Mouse (Mus musculus): ENCODE measurements around the gene Spast. TPM values are rescaled to one million over a fixed set of nuclear protein-coding genes. Genes with fewer than 3 reads are reported as not detected.
"Not testable (repeated sequence)": the region's sequence is repeated elsewhere in the genome, so short reads cannot be mapped to it uniquely, and the experiment has no call there.

The Spast gene
- total RNA-seq, 2 experiments from 2014 or later, result 53.4 to 55.1 TPM

DNA sequence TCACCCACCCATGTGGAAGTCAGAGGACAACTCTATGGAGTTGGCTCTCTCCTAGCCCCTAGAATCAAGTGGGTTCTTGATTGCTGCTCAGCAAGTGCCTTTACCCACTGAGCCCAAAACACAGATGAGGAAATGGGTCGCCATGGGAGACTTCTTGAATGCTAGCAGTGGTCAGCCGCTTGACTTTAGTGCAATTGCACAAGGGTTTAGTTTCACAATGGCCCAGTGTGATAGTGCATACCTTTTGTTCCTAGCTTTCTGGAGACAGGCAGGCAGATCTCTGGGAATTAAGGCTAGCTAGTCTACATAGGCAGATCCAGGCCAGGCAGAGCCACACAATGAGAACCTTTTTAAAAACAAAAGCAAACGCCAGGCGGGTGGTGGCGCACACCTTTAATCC, 38.7 kb upstream of the Spast start:
- intact Hi-C loops (cut with DNase I), result no loop called here
- no peak for DNase-seq (ENCODE audit: extremely low spot score in 1 of 2, low spot score in 2 of 2)
- no peak for TF ChIP-seq CTCF (IDR thresholded peaks at IDR 0.05)
- H3K27ac ChIP-seq, result no peak overlapping the region
- no peak overlapping the region for H3K4me3 ChIP-seq

DNA sequence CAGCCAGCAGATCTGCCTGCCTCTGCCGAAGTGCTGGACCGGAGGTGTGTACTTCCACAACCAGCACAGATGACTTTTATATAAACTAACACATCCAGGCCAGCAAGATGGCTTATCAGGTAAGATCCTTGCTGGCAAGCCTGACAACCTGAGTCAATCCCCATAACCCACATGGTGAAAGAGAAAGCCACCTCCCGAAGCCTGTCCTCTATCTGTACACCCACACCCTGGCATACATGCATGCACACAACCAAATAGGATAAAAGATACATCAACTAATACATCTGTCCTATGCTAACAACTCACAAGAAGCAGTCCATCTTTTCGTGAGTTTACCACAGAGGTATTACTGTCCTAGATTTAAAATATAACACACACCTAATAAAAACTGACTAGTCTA, 34.7 kb upstream of the Spast start:
- intact Hi-C loops (cut with DNase I), result no loop called here
- no peak for DNase-seq (ENCODE audit: extremely low spot score in 1 of 2, low spot score in 2 of 2)
- TF ChIP-seq CTCF (IDR thresholded peaks at IDR 0.05), result no peak
- Histone ChIP-seq H3K4me3 (no peak overlapping the region), H3K27ac (no peak overlapping the region)

DNA sequence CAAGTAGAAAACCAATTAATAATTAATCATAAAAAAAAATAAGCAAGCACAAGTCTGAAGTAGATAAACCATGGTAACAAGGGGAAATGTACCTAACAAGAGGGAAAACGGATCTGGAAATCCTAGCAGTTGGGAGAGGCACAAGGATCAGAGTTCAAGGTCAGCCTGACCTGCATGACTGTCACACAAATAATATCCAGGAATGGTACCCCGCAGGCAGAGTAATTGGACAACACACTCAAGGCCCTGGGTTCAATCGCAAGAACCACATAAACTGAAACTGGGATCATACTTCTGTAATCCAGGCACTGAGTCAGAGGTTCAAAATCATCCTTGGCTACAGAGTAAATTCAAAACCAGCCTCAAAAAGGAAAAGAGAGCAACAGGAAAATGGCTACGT, 33.2 kb upstream of the Spast start:
- no peak for TF ChIP-seq CTCF (IDR thresholded peaks at IDR 0.05)
- intact Hi-C loops (cut with DNase I), result no loop called here
- no peak overlapping the region for H3K4me3 ChIP-seq
- H3K27ac ChIP-seq, result no peak overlapping the region
- no peak for DNase-seq (ENCODE audit: extremely low spot score in 1 of 2, low spot score in 2 of 2)

DNA sequence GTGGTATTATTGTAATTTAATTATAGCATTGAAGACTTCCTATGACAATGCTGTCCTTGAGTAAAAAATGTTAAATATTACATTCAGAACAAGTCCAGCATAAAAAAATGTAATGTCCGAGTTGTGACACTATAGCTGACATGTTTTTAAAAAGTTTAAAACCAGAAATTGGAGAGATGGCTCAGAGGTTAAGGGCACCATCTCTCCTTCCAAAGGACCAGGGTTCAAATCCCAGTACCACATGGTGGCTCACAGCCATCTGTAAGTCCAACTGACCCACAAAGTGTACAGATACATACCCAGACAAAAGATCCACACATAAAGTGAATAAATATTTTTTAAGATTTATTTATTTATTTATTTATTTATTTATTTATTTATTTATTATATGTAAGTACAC, 32.8 kb upstream of the Spast start:
- intact Hi-C loops (cut with DNase I), result no loop called here
- Histone ChIP-seq H3K4me3 (no peak overlapping the region), H3K27ac (no peak overlapping the region)
- no peak for TF ChIP-seq CTCF (IDR thresholded peaks at IDR 0.05)
- DNase-seq (ENCODE audit: extremely low spot score in 1 of 2, low spot score in 2 of 2), result no peak

DNA sequence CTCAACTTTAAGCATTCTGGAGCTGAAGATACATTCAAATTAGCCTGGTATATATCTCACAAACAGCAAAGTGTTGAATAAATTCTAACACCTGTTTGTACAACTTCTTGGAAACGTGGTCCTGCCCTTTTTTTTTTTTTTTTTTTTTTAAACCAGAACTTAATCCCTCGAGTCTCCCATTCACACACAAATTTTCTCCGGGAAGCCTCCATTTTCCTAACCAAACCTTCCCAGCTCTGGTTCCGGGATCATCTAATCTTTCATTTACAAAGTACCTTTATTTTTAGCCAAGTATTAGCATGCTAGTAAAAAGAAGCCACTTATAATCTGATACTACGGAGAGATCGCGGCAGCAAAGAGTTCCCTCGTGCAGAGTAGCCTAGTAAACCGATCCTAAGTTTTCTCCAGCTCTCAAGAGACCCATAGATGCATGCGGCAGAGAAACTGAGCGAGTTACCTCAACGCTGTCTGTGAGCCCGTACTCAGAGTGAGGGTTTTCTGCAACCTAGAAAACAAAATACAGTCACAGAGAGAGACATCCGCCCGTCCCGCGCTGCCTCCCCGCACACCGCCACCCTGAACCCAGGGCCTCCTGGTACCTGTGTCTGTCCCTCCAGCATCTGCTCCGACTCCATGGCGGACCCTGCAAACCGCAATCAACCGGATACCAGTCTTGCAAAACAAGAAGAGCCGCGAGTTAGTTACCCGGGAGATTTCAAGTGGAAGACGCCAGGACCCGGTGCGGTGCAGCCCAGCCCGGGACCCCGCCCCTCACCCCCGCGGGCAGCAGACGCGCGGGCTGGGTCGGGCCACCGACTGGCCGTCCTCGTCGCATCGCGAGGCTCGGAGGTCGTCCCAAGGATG, 23.1 kb upstream of the Spast start:
- peak overlapping the region; percentile 97 for H3K27ac ChIP-seq
- TF ChIP-seq CTCF (IDR thresholded peaks at IDR 0.05), result no peak
- H3K4me3 ChIP-seq, result peak overlapping the region; percentile 86
- intact Hi-C loops (cut with DNase I), result loop anchor here (1.0 kb wide), 2 partner anchors 20 to 23 kb away; partner anchors contain the start of genes Memo1 and Spast
- DNase-seq (ENCODE audit: extremely low spot score in 1 of 2, low spot score in 2 of 2), result peak in 1 of 2 experiments; percentile 16

DNA sequence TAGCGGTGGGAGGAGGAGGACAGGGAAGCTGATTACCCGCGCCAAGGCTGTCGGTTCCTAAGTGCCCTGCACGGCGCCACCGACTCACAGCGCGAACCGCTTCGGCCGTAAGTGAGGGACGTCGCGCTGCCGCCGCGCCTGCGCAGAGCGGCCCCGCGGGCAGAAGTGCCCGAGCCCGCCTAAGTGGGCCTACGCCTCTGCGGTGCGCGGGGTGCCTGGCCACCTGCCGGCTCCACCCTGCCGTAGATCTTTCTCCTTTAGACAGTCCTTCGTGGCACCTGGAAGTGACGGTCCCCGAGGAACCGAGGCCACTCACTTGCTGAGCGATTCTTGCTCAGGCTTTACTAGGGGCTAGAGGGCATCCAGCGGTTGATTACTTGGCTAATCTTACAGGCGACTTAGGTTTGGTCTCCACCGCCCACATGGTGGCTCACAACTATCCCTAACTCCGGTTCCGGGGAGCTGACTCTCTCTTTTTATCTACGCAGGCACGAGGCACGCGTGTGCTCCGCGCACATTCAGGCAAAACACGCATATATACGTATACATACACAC, 22.4 kb upstream of the Spast start:
- TF ChIP-seq CTCF (IDR thresholded peaks at IDR 0.05), result no peak; the same call in none of the 2 replicates
- Histone ChIP-seq H3K4me3 (peak overlapping the region; percentile 86), H3K27ac (peak overlapping the region; percentile 97)
- DNase-seq (ENCODE audit: extremely low spot score in 1 of 2, low spot score in 2 of 2), result peak; percentile 86 to 88
- intact Hi-C loops (cut with DNase I), result loop anchor here (1.0 kb wide), 2 partner anchors 21 to 22 kb away; partner anchors contain the start of genes Memo1 and Spast

DNA sequence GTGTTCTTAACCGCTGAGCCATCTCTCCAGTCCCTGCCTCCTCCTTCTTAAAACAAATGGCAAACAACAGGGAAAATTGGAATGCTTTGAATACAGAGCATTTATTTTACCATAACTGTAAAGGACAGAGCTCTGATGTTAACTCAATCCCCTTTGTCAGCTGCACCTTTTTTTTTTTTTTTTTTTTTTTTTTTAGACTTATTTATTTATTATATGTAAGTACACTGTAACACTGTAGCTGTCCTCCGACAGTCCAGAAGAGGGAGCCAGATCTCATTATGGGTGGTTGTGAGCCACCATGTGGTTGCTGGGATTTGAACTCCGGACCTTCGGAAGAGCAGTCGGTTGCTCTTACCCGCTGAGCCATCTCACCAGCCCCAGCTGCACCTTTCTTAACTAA, 20.1 kb upstream of the Spast start:
- no peak for DNase-seq (ENCODE audit: extremely low spot score in 1 of 2, low spot score in 2 of 2)

DNA sequence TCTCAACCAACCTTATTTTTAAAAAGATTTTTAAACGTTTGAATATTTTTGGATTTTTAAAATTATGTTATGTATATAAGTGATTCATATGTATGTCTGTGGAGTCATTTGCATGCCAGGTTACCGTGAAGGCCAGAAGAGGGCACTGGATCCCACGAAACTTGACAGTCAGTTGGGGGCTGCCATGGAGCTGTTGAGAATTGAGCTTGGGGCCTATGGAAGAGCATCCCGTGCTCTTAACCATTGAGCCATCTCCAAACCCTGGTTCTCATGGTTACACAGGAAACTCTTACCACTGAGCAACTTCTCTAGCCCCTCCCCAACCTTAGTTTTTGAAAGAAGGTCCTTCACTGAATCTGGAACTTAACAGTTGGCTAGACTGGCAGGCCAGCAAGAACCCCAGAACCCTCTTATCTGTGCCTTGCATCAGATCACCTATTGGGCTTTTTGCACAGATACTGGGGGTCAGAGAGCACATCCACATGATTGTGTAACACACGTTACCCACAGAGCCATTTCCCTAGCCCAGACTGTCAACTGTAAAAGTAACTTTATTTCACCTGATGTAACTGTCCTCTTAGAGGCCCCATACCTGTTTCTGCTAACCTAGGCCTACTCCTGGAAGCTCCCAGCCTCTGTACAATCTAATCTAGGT, 16.3 kb upstream of the Spast start:
- Histone ChIP-seq H3K4me3 (no peak overlapping the region), H3K27ac (no peak overlapping the region)
- peak; percentile 16; the same call in 1 of the 2 replicates for TF ChIP-seq CTCF (IDR thresholded peaks at IDR 0.05)
- intact Hi-C loops (cut with DNase I), result no loop called here
- no peak for DNase-seq (ENCODE audit: extremely low spot score in 1 of 2, low spot score in 2 of 2)

More for the DNA sequence above, 20.1 kb upstream of the Spast start:
- peak; percentile 3 for TF ChIP-seq CTCF (IDR thresholded peaks at IDR 0.05)
- intact Hi-C loops (cut with DNase I), result no loop called here
- no peak overlapping the region for H3K27ac ChIP-seq
- no peak overlapping the region for H3K4me3 ChIP-seq

DNA sequence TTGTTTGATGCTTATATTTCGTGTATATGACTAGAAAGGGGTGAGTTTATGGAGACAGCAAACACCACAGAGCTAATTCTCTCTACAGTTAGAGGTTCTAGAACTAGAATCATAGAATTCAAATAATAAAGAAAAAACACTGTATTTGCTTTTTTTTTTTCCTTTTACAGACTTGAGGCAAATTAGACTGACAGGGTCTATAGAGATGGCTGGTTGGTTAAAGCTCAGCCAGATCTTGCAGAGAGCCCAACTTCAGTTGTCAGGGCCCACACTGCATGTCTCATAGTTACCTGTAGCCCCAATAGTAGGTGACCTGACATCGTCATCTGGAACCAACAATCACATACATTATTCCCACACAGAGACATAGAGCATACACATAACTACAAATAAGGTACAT, 14.9 kb upstream of the Spast start, which contains the start of gene Dpy30:
TSS of gene Dpy30 (minus strand) at position 101 of the 400 bp plus-strand sequence.
- no peak within 1 kb of the TSS for H3K4me3 ChIP-seq
- intact Hi-C loops (cut with DNase I), result no loop called here
- DNase-seq (ENCODE audit: extremely low spot score in 1 of 2, low spot score in 2 of 2), result no peak
- H3K27ac ChIP-seq, result no peak within 1 kb of the TSS
- TF ChIP-seq CTCF (IDR thresholded peaks at IDR 0.05), result no peak

DNA sequence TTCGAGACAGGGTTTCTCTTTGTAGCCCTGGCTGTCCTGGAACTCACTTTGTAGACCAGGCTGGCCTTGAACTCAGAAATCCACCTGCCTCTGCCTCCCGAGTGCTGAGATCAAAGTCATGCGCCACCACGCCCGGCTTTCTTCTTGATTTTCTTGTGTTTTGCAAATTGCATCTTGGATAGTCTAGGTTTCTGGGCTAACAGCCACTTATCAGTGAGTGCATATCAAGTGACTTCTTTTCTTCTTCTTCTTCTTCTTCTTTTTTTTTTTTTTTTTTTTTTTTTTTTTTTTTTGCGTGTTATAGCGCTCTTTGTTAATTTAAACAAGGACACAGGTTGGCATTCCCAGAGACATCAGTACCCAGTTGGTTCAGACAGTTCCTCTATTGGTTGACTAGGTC, 11.6 kb upstream of the Spast start:
- H3K27ac ChIP-seq; H3K4me3 ChIP-seq; intact Hi-C loops (cut with DNase I); DNase-seq (ENCODE audit: extremely low spot score in 1 of 2, low spot score in 2 of 2): not testable (repeated sequence)

DNA sequence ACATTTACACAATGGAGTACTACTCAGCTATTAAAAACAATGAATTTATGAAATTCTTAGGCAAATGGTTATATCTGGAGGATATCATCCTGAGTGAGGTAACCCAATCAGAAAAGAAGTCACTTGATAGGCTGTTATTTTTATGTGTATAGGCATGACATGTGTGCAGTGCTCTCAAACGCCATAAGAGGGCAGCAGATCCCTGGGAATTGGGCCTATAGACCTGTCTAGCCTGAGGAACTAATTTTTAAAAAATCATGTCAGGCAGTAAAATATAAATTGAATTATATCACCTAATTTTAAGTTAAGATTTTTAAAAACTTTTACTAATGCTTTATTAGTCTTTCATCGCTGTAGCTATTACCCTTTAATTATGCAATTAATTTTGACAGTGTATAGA, 10.6 kb upstream of the Spast start:
- H3K4me3 ChIP-seq; intact Hi-C loops (cut with DNase I); DNase-seq (ENCODE audit: extremely low spot score in 1 of 2, low spot score in 2 of 2); H3K27ac ChIP-seq: not testable (repeated sequence)
- peak; percentile 54 for TF ChIP-seq CTCF (IDR thresholded peaks at IDR 0.05)
